Mouse (Mus musculus) heart, embryonic 15.5 days (tissue): Measurements from ENCODE around the gene Gm10037. TPM values are rescaled to one million over a fixed set of nuclear protein-coding genes. Genes with fewer than 3 reads are reported as not detected.
"Not testable (repeated sequence)": the region's sequence is repeated elsewhere in the genome, so short reads cannot be mapped to it uniquely, and the experiment has no call there.

Experiments used
- ATAC-seq: fragments of 200-750 bp; cut with Nextera tagmentation; replicated peaks from 2 replicates; pipeline ENCODE4 v1.8.0; 2017; ENCODE audit warnings: low read depth, moderate TSS enrichment; ENCODE audit not compliant: insufficient number of reproducible peaks, insufficient read depth, low FRiP score
- H3K27ac ChIP-seq: fragments of 300-500 bp; sonication (generic); 2 replicates; pipeline ENCODE4 v1.5.1; 2015; ENCODE audit warnings: mild to moderate bottlenecking, inconsistent platforms
- H3K27me3 ChIP-seq: fragments of 300-500 bp; sonication (generic); 2 replicates; pipeline ENCODE4 v1.6.1; 2015; ENCODE audit warnings: inconsistent platforms
- H3K36me3 ChIP-seq: fragments of 300-500 bp; sonication (generic); 2 replicates; pipeline ENCODE4 v1.6.1; 2015; ENCODE audit warnings: mild to moderate bottlenecking, inconsistent platforms
- H3K4me1 ChIP-seq: fragments of 300-500 bp; sonication (generic); replicated peaks from 2 replicates; pipeline ENCODE4 v1.6.1; 2015; ENCODE audit warnings: inconsistent platforms
- H3K4me2 ChIP-seq: fragments of 300-500 bp; sonication (generic); 2 replicates; pipeline ENCODE4 v1.6.1; 2015; ENCODE audit warnings: inconsistent platforms, mild to moderate bottlenecking, moderate library complexity
- H3K4me3 ChIP-seq: fragments of 300-500 bp; sonication (generic); 2 replicates; pipeline ENCODE4 v1.5.1; 2015; ENCODE audit warnings: mild to moderate bottlenecking, inconsistent platforms
- H3K9ac ChIP-seq: fragments of 300-500 bp; sonication (generic); 2 replicates; pipeline ENCODE4 v1.6.1; 2015; ENCODE audit warnings: mild to moderate bottlenecking, inconsistent platforms
- H3K9me3 ChIP-seq: fragments of 300-500 bp; sonication (generic); replicated peaks from 2 replicates; pipeline ENCODE4 v1.6.1; 2016; ENCODE audit warnings: inconsistent platforms
- WGBS: fragments of 180-500 bp; shearing (Covaris S2); methylation state at CpG from one replicate; pipeline ENCODE4 v1.1.7; 2015; ENCODE audit warnings: mixed read lengths; 5-methylcytosine and 5-hydroxymethylcytosine counted together
- polyA plus RNA-seq: library from polyadenylated mRNA; unstranded; fragments of >200 nt; fragmentation: Nextera tagmentation; extraction: Ambion mirVana; gene quantifications from 2 replicates; pipeline ENCODE4 v1.2.1, GENCODE M21; 2015

The Gm10037 gene
- 1.0 and 2.4 TPM in 2 replicates for polyA plus RNA-seq

GRCm38 (mm10) chr13:67830911-67831336 is at the start of gene Gm10037:
TSS of gene Gm10037 (plus strand) at chr13:67831106.
- Histone ChIP-seq H3K27ac (no peak within 1 kb of the TSS; the same call in 1 of the 2 replicates), H3K4me1 (0 out of 2 replicates have a peak, but pooled peaks cover 3% of the 10 kb centered on the region), H3K9me3 (peaks cover 3% of the 10 kb centered on the region; the same call in 1 of the 2 replicates), H3K27me3 (no peaks in the 10 kb centered on the region), H3K4me2 (peak within 1 kb of the TSS; percentile 75), H3K4me3 (peak within 1 kb of the TSS; percentile 70), H3K36me3 (peaks cover 8% of the 10 kb centered on the region), H3K9ac (peak within 1 kb of the TSS; percentile 64)
- WGBS: 3% methylated on average over 14 of the region's 14 CpGs
- no peak; the same call in 1 of the 2 replicates for ATAC-seq

- Histone ChIP-seq H3K27ac (no peak overlapping the region), H3K4me2 (no peak overlapping the region), H3K4me3 (no peak overlapping the region), H3K27me3 (no peaks in the 10 kb centered on the region), H3K4me1 (no peaks in the 10 kb centered on the region), H3K9me3 (peaks cover 8% of the 10 kb centered on the region; the same call in 1 of the 2 replicates), H3K36me3 (peaks cover 9% of the 10 kb centered on the region), H3K9ac (no peak overlapping the region)
- ATAC-seq: no peak
- 88% methylated on average over 10 of the region's 10 CpGs for WGBS
Measured at GRCm38 (mm10) chr13:67791921-67792455, 38.9 kb upstream of the Gm10037 start.

- 89% methylated on average over 3 of the region's 3 CpGs for WGBS
- H3K27ac ChIP-seq: no peak overlapping the region
- ATAC-seq: no peak
Measured at GRCm38 (mm10) chr13:67798618-67799017, 32.3 kb upstream of the Gm10037 start.

GRCm38 (mm10) chr13:67799151-67799550 is 31.8 kb upstream of the Gm10037 start:
- not testable (repeated sequence) for H3K27me3 ChIP-seq, H3K4me1 ChIP-seq, H3K36me3 ChIP-seq, H3K4me3 ChIP-seq, H3K9me3 ChIP-seq, H3K4me2 ChIP-seq, H3K27ac ChIP-seq, ATAC-seq, H3K9ac ChIP-seq
- 79% methylated on average over 3 of the region's 3 CpGs for WGBS

More at GRCm38 (mm10) chr13:67798618-67799017, 32.3 kb upstream of the Gm10037 start:
- H3K9me3 ChIP-seq: no peaks in the 10 kb centered on the region
- H3K4me2 ChIP-seq: no peak overlapping the region
- no peak overlapping the region for H3K4me3 ChIP-seq
- H3K36me3 ChIP-seq: no peaks in the 10 kb centered on the region
- H3K9ac ChIP-seq: no peak overlapping the region
- no peaks in the 10 kb centered on the region for H3K27me3 ChIP-seq
- no peaks in the 10 kb centered on the region for H3K4me1 ChIP-seq

- no peak for ATAC-seq
- Histone ChIP-seq H3K9me3 (no peaks in the 10 kb centered on the region), H3K36me3 (no peaks in the 10 kb centered on the region), H3K27me3 (no peaks in the 10 kb centered on the region), H3K4me1 (peaks cover 3% of the 10 kb centered on the region; the same call in 1 of the 2 replicates), H3K4me2 (no peak overlapping the region), H3K27ac (no peak overlapping the region), H3K9ac (no peak overlapping the region), H3K4me3 (no peak overlapping the region)
- WGBS: 54% methylated on average over 1 of the region's 1 CpGs
Measured at GRCm38 (mm10) chr13:67811651-67812210, 19.2 kb upstream of the Gm10037 start.

- peak overlapping the region; percentile 71 for H3K4me3 ChIP-seq
- no peaks in the 10 kb centered on the region for H3K36me3 ChIP-seq
- no peaks in the 10 kb centered on the region for H3K9me3 ChIP-seq
- H3K9ac ChIP-seq: no peak overlapping the region
- no peak for ATAC-seq
- H3K27ac ChIP-seq: peak overlapping the region; percentile 89; the same call in 1 of the 2 replicates
- no peaks in the 10 kb centered on the region for H3K27me3 ChIP-seq
- H3K4me1 ChIP-seq: peaks cover 3% of the 10 kb centered on the region; the same call in 1 of the 2 replicates
- H3K4me2 ChIP-seq: peak overlapping the region; percentile 83
- WGBS: 74% methylated on average over 8 of the region's 8 CpGs
Measured at GRCm38 (mm10) chr13:67812961-67813709, 17.8 kb upstream of the Gm10037 start.

- peak; percentile 91 for ATAC-seq
- H3K9ac ChIP-seq: peak within 1 kb of the TSS; percentile 56
- no peaks in the 10 kb centered on the region for H3K36me3 ChIP-seq
- H3K9me3 ChIP-seq: no peaks in the 10 kb centered on the region
- peak within 1 kb of the TSS; percentile 89 for H3K27ac ChIP-seq
- peaks cover 3% of the 10 kb centered on the region; the same call in 1 of the 2 replicates for H3K4me1 ChIP-seq
- whole genome bisulfite sequencing: 2% methylated on average over 31 of the region's 31 CpGs
- no peaks in the 10 kb centered on the region for H3K27me3 ChIP-seq
- H3K4me2 ChIP-seq: peak within 1 kb of the TSS; percentile 83
- peak within 1 kb of the TSS; percentile 71 for H3K4me3 ChIP-seq
Measured at GRCm38 (mm10) chr13:67813710-67814660, 16.9 kb upstream of the Gm10037 start, which contains the start of gene Zfp273. TSS of gene Zfp273 (plus strand) at chr13:67813740.

GRCm38 (mm10) chr13:67818636-67819035 is 12.3 kb upstream of the Gm10037 start:
- Histone ChIP-seq H3K9me3 (no peaks in the 10 kb centered on the region; the same call in 1 of the 2 replicates), H3K4me1 (peaks cover 3% of the 10 kb centered on the region; the same call in 1 of the 2 replicates), H3K4me2 (no peak overlapping the region), H3K9ac (no peak overlapping the region), H3K4me3 (no peak overlapping the region), H3K36me3 (peaks cover 13% of the 10 kb centered on the region; the same call in 1 of the 2 replicates), H3K27ac (no peak overlapping the region), H3K27me3 (no peaks in the 10 kb centered on the region)
- ATAC-seq: no peak
- WGBS: 71% methylated on average over 1 of the region's 1 CpGs

- H3K36me3 ChIP-seq, H3K27ac ChIP-seq, H3K9ac ChIP-seq, H3K27me3 ChIP-seq, H3K4me1 ChIP-seq, H3K4me2 ChIP-seq, H3K4me3 ChIP-seq, H3K9me3 ChIP-seq, ATAC-seq: not testable (repeated sequence)
Measured at GRCm38 (mm10) chr13:67833137-67833536, 2.2 kb downstream of the Gm10037 start.

GRCm38 (mm10) chr13:67843775-67844118 is 12.8 kb downstream of the Gm10037 start:
- Histone ChIP-seq H3K4me3 (peak overlapping the region; percentile 49), H3K36me3 (no peaks in the 10 kb centered on the region), H3K9ac (peak overlapping the region; percentile 34; the same call in 1 of the 2 replicates), H3K4me1 (0 out of 2 replicates have a peak, but pooled peaks cover 5% of the 10 kb centered on the region), H3K4me2 (peak overlapping the region; percentile 71), H3K27me3 (no peaks in the 10 kb centered on the region), H3K27ac (no peak overlapping the region), H3K9me3 (no peaks in the 10 kb centered on the region)
- ATAC-seq: 0 out of 2 replicates have a peak, but pooled peaks have one; percentile 7
- WGBS: 37% methylated on average over 6 of the region's 6 CpGs
